In the genomic region with DNA sequence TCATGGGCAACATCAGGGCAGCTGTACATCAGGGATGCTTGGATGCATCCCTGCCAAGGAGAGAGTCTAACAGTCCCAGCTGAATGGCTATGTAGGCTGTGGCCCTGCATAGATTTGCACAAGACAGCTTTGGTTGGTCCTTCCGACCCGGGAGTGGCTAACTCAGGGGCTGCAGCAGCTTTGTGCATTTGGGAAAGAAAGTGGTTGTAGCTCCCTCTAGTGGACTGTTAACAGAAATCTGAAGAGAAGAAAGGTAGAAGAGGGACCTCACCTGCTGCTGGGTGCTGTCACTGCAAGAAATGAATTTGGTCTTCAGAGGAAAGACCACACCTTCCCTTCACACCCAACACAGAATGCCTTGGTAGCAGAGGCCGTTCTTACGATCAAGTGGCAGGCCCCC, we compare ENCODE assay signal across 10 mouse cellular contexts. TPM values are rescaled to one million over a fixed set of nuclear protein-coding genes. Genes with fewer than 3 reads are reported as not detected.
DNase-seq lines count a peak whose midpoint lies in the region; ATAC-seq lines count a peak whose summit lies in the region.
"Had no signal": no experiment of that assay in that cellular context is flagged by ENCODE, and none has a peak within 500 bp of the region (broad histone marks: within the 10 kb centered on the region; RNA-seq: fewer than 3 reads in every experiment).

No protein-coding gene starts in this region.

- DNase-seq in kidney, postnatal 36 days = peak; percentile 7 to 24
- no peak for DNase-seq in kidney, adult 11 months
- peak; percentile 6 for DNase-seq in MN1 (ENCODE audit: low spot score)
- DNase-seq in cerebellum, adult 18-20 months = peak; percentile 40 to 42
- DNase-seq in limb, embryonic 10.5 days (ENCODE audit: low spot score) = peak; percentile 43
- no peak for DNase-seq in urinary bladder, postnatal 25 days (ENCODE audit: low spot score)
- no peak for DNase-seq in right cerebral cortex, postnatal 25 days

- ATAC-seq in heart, embryonic 12.5 days (ENCODE audit: insufficient number of reproducible peaks, low FRiP score) = no peak

- no peak overlapping the region for H3K9ac ChIP-seq in heart, embryonic 12.5 days
- H3K9ac ChIP-seq: liver, embryonic 15.5 days had no signal

- peaks cover 51% of the 10 kb centered on the region for H3K27me3 ChIP-seq in limb, embryonic 10.5 days (ENCODE audit: low read depth, poor library complexity, severe bottlenecking)
- peaks cover 64% of the 10 kb centered on the region for H3K27me3 ChIP-seq in heart, embryonic 12.5 days (replicated peaks)

- WGBS in limb, embryonic 10.5 days = 31% methylated on average over 4 of the region's 4 CpGs
- WGBS in heart, embryonic 12.5 days = 26% methylated on average over 4 of the region's 4 CpGs

- no peaks in the 10 kb centered on the region for H3K36me3 ChIP-seq in limb, embryonic 10.5 days
- no peaks in the 10 kb centered on the region for H3K36me3 ChIP-seq in heart, embryonic 12.5 days
- H3K36me3 ChIP-seq: liver, embryonic 15.5 days had no signal

- no peak overlapping the region for H3K4me2 ChIP-seq in heart, embryonic 12.5 days
- H3K4me2 ChIP-seq: liver, embryonic 15.5 days had no signal

- H3K4me3 ChIP-seq in limb, embryonic 10.5 days = no peak overlapping the region
- H3K4me3 ChIP-seq in heart, embryonic 12.5 days = no peak overlapping the region
- H3K4me3 ChIP-seq: erythroblast, embryonic 14.5 days; liver, embryonic 15.5 days had no signal

- H3K9me3 ChIP-seq in limb, embryonic 10.5 days (replicated peaks) = no peaks in the 10 kb centered on the region
- no peaks in the 10 kb centered on the region for H3K9me3 ChIP-seq in heart, embryonic 12.5 days (replicated peaks)
- H3K9me3 ChIP-seq: liver, embryonic 15.5 days had no signal

- peaks cover 8% of the 10 kb centered on the region for H3K4me1 ChIP-seq in limb, embryonic 10.5 days
- peaks cover 6% of the 10 kb centered on the region for H3K4me1 ChIP-seq in heart, embryonic 12.5 days (replicated peaks)
- H3K4me1 ChIP-seq: liver, embryonic 15.5 days had no signal

- no peak overlapping the region for H3K27ac ChIP-seq in limb, embryonic 10.5 days
- H3K27ac ChIP-seq in heart, embryonic 12.5 days (ENCODE audit: poor library complexity, severe bottlenecking) = no peak overlapping the region
- H3K27ac ChIP-seq: liver, embryonic 15.5 days had no signal

RNA-seq across cellular contexts. Expression of a gene that starts 36.0 kb away (rescaled TPM):
- 4.3 and 6.8 TPM in 2 replicates for polyA plus RNA-seq in limb, embryonic 10.5 days (2016; fragmentation: Nextera tagmentation; extraction: Ambion mirVana)
- polyA plus RNA-seq in heart, embryonic 12.5 days (2016; fragmentation: Nextera tagmentation; extraction: Ambion mirVana) = 2.0 and 2.5 TPM in 2 replicates
- polyA plus RNA-seq: erythroblast, embryonic 14.5 days had no signal

RNA-seq across cellular contexts. Expression of a gene that starts 58.2 kb away (rescaled TPM):
- 0.30 and 0.99 TPM in 2 replicates for polyA plus RNA-seq in limb, embryonic 10.5 days (2016; fragmentation: Nextera tagmentation; extraction: Ambion mirVana)
- 0.13 and 0.23 TPM in 2 replicates for polyA plus RNA-seq in heart, embryonic 12.5 days (2016; fragmentation: Nextera tagmentation; extraction: Ambion mirVana)
- polyA plus RNA-seq: erythroblast, embryonic 14.5 days; liver, embryonic 15.5 days had no signal

Comparison
In these comparisons a context has a peak if more than half of its experiments do, and no peak if none do; other contexts are left out.
1. DNase-seq: peak in kidney, postnatal 36 days (2 of 2), MN1 (single experiment), cerebellum, adult 18-20 months (2 of 2) and limb, embryonic 10.5 days (single experiment); none in kidney, adult 11 months (single experiment), urinary bladder, postnatal 25 days (single experiment) and right cerebral cortex, postnatal 25 days (single experiment).